Mouse (Mus musculus) A20 (cell line): ENCODE measurements at regions not wholly inside any gene's neighbourhood (a gene's known extent, or its start where the extent isn't known, plus 50 kb on each side); places are given as distances from the start of the nearest gene placed in this dataset.

ENCODE experiments used
- DNase-seq: peaks from one replicate; pipeline ENCODE4 v3.0.0-alpha.2; 2011; ENCODE audit warnings: low read depth, low spot score

DNA sequence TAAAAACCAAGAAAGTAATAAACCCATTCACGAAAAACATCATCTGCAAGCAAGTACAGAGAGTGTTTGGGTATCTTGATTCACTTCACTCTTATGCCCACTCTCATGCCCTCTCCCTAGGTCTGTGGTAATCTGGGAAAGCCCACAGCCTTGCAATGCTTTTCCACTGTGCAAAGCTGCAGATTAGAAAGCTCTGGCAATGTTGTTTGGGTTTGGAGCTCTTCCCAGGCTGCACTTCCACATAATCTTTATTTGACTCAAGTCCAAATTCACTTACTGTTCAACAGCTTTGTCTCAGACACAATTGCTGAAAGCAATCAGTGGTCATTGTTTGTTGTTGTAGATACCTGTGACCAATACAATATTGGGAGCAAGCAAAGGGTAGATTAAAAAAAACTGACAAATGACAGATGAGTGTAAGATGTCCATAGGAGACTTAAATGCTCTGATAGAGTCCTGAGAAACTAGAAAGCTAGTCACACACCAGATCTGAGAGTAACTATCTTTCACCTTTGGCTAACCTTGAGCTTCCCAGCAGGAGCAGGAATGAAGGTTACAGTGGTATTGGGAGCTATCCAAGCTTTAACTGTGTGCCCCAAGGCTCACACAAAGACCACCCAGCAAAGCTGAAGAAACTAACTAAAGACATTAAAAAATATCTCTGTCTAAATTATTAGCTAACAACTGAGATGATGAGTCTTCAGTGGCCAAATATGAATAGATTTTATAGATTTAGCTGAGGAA lies 325.7 kb upstream of the Klf12 start:
- DNase-seq = no peak

DNA sequence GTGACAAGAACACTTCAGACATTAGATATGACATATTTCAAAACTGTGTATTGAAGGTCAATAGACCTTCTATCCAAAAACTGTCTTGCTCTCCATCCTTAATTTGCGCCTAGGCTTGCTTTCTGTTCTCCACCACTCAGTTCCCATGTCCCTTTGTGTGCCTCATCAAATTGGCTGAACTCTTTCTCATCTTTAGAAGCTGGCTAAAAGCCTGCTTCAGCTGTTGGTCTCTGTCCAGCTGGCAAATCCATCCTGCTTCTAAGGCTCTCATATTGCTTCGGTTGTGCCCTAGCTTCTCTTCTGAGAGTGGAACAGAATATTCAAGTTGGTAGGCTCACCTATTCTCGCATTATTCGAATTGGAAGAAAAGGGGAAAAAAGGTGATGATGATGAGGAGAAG lies 322.6 kb upstream of the Klf12 start:
- DNase-seq = no peak

DNA sequence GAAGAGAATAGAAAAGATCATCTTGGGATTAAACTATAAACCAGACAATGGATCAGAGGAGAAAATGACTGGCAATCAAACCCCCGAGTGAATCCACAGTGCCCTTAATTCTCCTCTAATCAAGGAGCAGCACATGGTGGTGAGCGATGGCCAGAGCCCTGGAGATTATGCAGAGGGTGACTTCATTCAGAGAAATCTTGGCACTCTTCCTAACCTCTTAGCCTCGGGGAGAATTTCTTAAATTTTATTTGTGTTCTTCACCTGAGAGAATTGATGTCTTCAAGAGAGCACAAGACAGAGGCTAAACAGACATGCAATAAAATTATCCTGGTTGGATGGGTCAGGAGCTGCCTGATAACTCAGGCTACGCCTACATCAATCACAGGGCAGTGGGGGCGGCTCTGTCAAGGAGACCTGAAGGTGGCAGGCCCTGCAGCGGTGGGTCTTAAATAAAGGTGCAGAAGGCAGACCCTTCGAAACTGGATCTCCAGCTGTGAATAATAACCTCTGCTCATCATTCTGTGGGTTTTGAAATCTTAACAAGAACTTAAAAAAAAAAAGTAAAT lies 316.5 kb upstream of the Klf12 start:
- DNase-seq = no peak

DNA sequence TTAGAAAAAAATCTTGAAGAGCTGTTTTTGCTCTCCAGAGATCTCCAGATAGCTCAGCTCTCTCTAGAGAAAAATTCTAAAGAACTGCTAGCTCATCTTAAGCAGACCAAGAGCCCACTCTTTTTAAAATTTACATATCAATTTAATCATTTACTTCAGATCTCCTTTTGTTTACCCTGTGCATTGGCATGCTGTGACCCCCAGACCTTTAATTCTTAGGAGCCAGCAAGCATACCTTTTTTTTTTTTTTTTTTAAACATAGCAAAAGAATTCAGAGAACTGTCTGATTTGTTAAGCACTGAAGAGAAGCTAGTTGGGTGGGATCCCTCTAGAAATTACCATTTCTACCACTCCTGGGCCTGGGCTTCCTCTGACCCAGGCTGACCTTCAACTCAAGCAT lies 285.5 kb upstream of the Klf12 start:
- no peak for DNase-seq

GRCm38 (mm10) chr14:100561884-100562283 lies 277.4 kb upstream of the Klf12 start:
- no peak for DNase-seq

- DNase-seq = no peak
Observed at GRCm38 (mm10) chr14:100558378-100558777, 273.9 kb upstream of the Klf12 start.

DNA sequence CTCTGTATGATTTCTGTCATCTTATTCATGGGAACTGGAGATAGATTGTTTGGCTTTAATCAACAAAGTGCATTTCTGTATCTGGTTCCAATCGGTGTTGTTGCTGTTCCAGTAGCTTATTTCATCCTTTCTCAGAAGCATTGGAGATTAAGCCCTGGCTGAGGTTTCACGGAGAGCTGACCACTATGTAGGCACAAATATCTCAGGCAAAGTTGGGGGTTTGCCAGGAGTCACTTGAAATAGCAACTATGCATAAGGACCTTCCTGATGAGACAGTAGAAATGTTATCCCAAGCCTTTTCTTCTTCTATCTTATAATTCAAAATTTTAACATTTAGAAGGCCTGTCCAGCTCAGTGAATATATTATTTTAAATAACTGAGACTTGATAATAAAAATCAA lies 268.0 kb upstream of the Klf12 start:
- DNase-seq = no peak

DNA sequence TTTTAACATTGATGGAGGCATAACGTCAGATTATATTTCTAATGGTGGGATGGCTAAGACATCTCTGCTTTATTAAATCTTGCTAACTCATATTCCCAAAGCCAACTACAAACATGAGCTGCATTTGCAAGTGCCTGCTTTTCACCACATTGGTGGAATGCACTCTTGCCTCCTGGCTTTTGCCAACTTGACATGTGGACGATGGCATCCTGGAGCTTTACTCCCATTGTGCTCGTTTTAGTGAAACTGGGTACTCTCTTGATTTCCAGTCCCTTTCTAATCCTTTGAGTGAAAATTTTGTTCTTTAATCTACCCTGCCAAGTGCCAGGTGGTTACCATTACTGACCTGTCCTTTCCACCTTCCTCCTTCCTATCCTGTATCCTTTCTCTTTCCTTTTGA lies 265.8 kb upstream of the Klf12 start:
- DNase-seq = no peak

DNA sequence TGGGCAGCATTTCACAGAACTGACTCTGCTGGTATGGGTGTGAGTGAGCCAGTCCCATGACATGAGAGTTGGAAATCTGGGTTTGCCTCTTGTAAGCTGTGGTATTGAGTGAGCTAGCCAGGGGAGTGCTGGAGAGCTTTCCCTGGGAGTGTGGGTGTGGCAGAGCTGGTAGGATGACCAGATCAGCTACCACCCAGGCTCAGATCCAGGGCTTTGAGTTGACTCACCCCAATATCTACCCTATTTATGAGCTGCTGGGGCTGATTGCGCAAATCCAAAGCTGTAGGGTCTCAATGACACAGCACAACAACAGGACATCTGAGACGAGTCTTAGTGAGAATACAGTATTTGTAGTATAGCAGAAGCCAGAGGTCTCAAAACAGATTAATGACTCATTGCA lies 245.7 kb upstream of the Klf12 start:
- DNase-seq = no peak

- DNase-seq = no peak
Observed at GRCm38 (mm10) chr14:100529758-100530157, 245.3 kb upstream of the Klf12 start.

GRCm38 (mm10) chr14:100509396-100509795 lies 224.9 kb upstream of the Klf12 start:
- no peak for DNase-seq

GRCm38 (mm10) chr14:100508087-100508486 lies 223.6 kb upstream of the Klf12 start:
- no peak for DNase-seq

- no peak for DNase-seq
Observed at GRCm38 (mm10) chr14:100507616-100508015, 223.1 kb upstream of the Klf12 start.

DNA sequence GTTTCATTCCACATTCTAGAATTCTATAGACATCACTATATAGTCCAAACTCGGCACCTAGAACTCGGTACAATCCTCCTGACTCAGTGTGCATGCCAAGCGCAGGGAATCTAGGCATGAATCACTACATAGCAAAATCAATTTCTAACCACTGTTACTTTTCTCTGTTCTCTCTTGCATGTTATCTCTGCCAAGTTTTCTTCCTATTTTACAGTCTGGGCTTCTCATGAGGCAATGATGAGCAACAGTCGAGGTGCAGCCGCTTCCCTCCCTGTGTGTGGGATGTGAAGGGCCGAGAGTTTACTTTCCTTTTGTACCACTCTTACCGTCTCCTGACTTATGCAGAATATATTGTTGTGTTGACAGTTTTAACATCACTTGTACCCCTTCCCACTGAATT lies 204.4 kb upstream of the Klf12 start:
- DNase-seq = no peak

- peak; percentile 10 for DNase-seq
Observed at GRCm38 (mm10) chr14:100485489-100485888, 201.0 kb upstream of the Klf12 start.

DNA sequence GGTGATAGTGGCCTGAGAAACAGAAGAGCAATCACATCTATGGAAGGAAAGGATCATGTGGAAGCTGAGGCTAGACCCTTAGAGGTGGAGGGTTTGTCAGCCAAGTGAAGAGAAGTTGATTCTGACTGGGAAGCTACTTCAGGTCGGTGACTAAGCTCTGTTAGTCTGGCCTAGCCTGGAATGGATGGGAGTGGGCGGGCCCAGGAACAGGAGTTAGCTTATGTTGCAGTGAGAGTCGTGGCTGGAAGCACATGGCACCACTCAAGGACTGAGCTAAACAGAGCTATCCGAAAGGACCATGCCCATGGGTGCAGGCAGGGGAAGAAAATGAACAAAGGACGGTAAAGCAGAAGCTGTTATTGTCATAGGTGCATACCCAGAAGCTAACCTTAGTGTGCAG lies 199.6 kb upstream of the Klf12 start:
- no peak for DNase-seq

DNA sequence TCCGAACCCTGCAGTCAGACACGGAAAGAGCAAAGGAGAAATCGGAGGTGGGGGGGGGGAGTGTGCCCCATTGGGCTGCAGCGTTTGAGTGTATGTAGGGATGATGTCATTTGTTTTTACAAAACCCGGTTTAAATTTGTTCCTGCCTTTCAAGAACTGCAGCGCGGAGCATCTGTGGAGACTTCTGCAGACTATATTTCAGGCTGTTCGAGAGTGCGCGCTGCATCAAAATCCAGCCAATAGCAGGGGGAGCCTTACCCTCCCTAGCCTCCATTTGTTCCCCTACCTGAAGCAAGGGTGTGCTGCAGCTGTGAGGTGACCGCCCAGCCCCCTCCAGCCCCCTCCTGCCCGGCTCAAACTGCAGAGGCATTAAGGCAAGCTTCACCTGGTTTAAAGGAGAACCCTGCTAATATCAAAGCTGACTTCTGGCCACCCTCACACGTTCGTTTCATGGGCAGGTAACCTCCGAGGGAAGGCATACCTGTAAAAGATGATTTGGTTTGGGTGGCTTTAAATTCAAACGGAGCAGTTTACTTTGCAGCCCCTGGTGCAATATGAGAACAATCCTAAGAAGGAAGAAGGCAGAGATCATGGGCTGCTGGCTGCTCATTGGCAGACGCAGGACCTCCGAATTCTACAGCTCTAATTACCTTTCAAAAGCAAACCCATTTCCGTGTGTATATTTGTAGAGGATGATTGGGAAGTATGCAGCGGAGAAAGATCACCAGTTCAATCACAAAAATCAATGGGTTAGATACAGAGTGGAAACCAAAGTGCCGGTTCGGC lies 193.3 kb upstream of the Klf12 start:
- no peak for DNase-seq

DNA sequence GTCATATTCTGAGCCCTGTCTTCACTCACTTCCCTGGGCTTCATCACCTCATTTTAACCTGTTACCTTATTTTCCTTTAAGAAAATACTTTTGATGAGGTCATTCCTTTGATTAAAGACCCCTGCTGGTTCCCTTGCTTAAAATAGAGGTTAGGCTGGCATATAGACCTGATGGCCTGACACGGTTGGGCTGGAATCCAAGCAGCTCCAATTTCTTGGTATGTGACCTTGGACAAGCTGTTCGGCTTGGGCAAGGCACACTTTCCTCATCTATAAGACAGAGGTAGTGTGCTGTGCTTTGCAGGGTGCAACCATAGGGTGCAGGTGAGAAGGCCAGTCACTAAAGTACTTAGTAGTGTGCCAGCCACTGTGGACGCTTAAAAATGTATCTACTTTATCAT lies 183.8 kb upstream of the Klf12 start:
- DNase-seq = no peak

DNA sequence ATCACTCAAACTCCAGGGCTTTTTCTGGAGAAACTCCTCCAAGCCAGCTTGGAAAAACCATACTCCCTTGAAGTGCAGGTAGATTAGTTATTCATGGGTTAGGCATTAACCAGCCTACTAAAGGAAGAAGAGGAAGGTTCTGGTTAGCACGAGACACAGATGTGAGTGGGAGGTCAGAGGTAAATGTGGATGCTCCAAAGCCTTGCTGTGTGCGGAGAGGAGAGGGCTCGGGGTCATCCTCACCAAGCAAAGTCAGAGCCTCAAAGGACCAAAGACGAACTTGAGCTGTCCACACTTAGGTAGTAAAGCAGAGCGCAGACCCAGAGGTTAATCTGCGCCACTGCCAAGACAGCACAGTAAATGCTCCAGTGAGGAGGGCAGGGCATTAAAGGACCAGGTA lies 177.8 kb upstream of the Klf12 start:
- no peak for DNase-seq

GRCm38 (mm10) chr14:100461141-100462043 lies 176.9 kb upstream of the Klf12 start:
- DNase-seq = peak; percentile 87

DNA sequence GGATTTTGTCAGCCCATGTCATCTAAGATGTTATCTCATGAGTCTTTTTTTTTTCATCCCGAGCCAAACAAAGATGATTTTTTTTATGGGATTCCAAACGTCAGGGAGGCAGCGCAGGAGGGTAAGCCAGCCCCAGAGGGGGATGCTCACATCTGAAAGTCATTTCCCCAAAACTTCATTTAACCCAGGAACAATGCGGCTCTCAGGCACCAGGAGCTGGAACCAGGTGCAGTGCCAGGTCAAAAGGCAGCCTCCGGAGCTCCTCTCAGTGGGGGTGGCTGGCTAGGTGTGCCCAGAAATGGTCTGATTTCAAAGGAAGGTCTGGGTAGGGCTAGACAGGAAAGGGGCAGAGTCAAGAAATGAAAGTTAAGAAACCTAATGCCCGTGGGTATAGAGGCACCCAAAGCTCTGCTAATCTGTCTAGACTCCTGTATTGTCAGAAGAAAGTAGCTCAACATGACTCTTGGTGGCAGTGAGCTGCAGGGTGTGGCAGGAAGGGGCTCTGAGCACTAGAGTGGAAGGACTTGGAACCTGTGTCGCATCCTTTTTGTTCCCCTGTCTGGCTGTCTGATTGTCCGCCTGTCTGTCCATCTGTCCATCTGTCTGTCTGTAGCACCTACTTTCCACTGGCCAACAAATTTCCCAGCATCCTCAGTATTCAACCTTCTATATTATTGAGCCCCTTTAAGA lies 175.3 kb upstream of the Klf12 start:
- DNase-seq = peak; percentile 21
